Mouse (Mus musculus) kidney, embryonic 16.5 days (tissue): ENCODE data around the gene Psmb5. TPM values are rescaled to one million over a fixed set of nuclear protein-coding genes. Genes with fewer than 3 reads are reported as not detected.

Experiments used
- ATAC-seq: fragments of 200-750 bp; cut with Nextera tagmentation; 2 replicates; pipeline ENCODE4 v1.8.0; 2017; ENCODE audit warnings: moderate TSS enrichment; ENCODE audit not compliant: low FRiP score, low TSS enrichment
- H3K27ac ChIP-seq: fragments of 300-500 bp; sonication (generic); 2 replicates; pipeline ENCODE4 v1.5.1; 2014; ENCODE audit warnings: low read length
- H3K27me3 ChIP-seq: fragments of 300-500 bp; sonication (generic); 2 replicates; pipeline ENCODE4 v1.6.1; 2014; ENCODE audit warnings: low read length, control low read depth, mixed read lengths; ENCODE audit not compliant: insufficient read depth
- H3K36me3 ChIP-seq: fragments of 300-500 bp; sonication (generic); 2 replicates; pipeline ENCODE4 v1.6.1; 2014; ENCODE audit warnings: low read length, control low read depth, mixed read lengths; ENCODE audit not compliant: insufficient read depth
- H3K4me1 ChIP-seq: fragments of 300-500 bp; sonication (generic); 2 replicates; pipeline ENCODE4 v1.6.1; 2014; ENCODE audit warnings: low read length, control low read depth, mixed read lengths; ENCODE audit not compliant: insufficient read depth
- H3K4me2 ChIP-seq: fragments of 300-500 bp; sonication (generic); replicated peaks from 2 replicates; pipeline ENCODE4 v1.6.1; 2014; ENCODE audit warnings: low read depth, low read length
- H3K4me3 ChIP-seq: fragments of 300-500 bp; sonication (generic); 2 replicates; pipeline ENCODE4 v1.5.1; 2014; ENCODE audit warnings: mild to moderate bottlenecking, low read length
- H3K9ac ChIP-seq: fragments of 300-500 bp; sonication (generic); replicated peaks from 2 replicates; pipeline ENCODE4 v1.6.1; 2014; ENCODE audit warnings: low read length
- H3K9me3 ChIP-seq: fragments of 300-500 bp; sonication (generic); 2 replicates; pipeline ENCODE4 v1.6.1; 2016; ENCODE audit warnings: low read length, control low read depth
- WGBS: fragments of 180-500 bp; shearing (Covaris S2); extraction: QIAGEN DNeasy Blood & Tissue Kit; methylation state at CpG from one replicate; pipeline ENCODE4 v1.1.7; 2014; 5-methylcytosine and 5-hydroxymethylcytosine counted together
- microRNA counts: library from miRNA; unstranded; fragments of <30 nt; microRNA quantifications from one replicate; lab custom pipeline; 2016
- microRNA-seq: library from miRNA; unstranded; fragments of <30 nt; microRNA quantifications from one replicate; pipeline ENCODE4, GENCODE M21; 2016
- polyA plus RNA-seq: library from polyadenylated mRNA; unstranded; fragments of >200 nt; fragmentation: Nextera tagmentation; extraction: Ambion mirVana; gene quantifications from 2 replicates; pipeline ENCODE4 v1.2.1, GENCODE M21; 2015

Gene Psmb5
- polyA plus RNA-seq, 1 experiment from 2014 or later = 471 TPM

- Histone ChIP-seq H3K36me3 (peaks cover 47% of the 10 kb centered on the region), H3K9ac (no peak overlapping the region)
- no peak for ATAC-seq
Measured at GRCm38 (mm10) chr14:54568694-54569414, 49.0 kb downstream of the Psmb5 start.

More at GRCm38 (mm10) chr14:54568694-54569414, 49.0 kb downstream of the Psmb5 start:
- H3K4me1 ChIP-seq = peaks cover 31% of the 10 kb centered on the region
- H3K9me3 ChIP-seq = no peaks in the 10 kb centered on the region
- H3K27me3 ChIP-seq = no peaks in the 10 kb centered on the region
- H3K27ac ChIP-seq = 0 out of 2 replicates have a peak overlapping the region, but pooled peaks have one; percentile 8
- H3K4me3 ChIP-seq = no peak overlapping the region
- WGBS = 68% methylated on average over 15 of the region's 15 CpGs
- no peak overlapping the region for H3K4me2 ChIP-seq

MicroRNAs encoded within 50 kb of the gene (microRNA counts, 519-probe panel; counts per million panel counts)
- 104 counts per million, percentile 35 among the panel's probes with 10 or more counts for microRNA mmu-miR-686 (lab: Ali Mortazavi, UCI)

Small RNA genes within 50 kb of the gene (microRNA-seq; reads per million reads assigned to microRNA genes)
- not detected for gene Mir686
- gene Mir6948 = not detected

Other genes starting within 250 kb of the Psmb5 start
- 15.7 and 15.8 TPM in 2 replicates for gene Slc7a7, start 200.2 kb downstream of the Psmb5 start, polyA plus RNA-seq
- 202 and 227 TPM in 2 replicates for gene Mrpl52, start 191.1 kb downstream of the Psmb5 start, polyA plus RNA-seq
- gene Mmp14, start 186.4 kb downstream of the Psmb5 start, polyA plus RNA-seq = 152 and 156 TPM in 2 replicates
- 58.8 and 65.1 TPM in 2 replicates for gene Lrp10, start 153.9 kb downstream of the Psmb5 start, polyA plus RNA-seq
- 6.7 and 7.4 TPM in 2 replicates for gene Rem2, start 141.9 kb downstream of the Psmb5 start, polyA plus RNA-seq
- gene Prmt5, start 100.5 kb downstream of the Psmb5 start, polyA plus RNA-seq = 102 and 108 TPM in 2 replicates
- 57.3 and 62.4 TPM in 2 replicates for gene Haus4, start 63.4 kb downstream of the Psmb5 start, polyA plus RNA-seq
- gene Ajuba, start 40.5 kb downstream of the Psmb5 start, polyA plus RNA-seq = 32.9 and 45.6 TPM in 2 replicates
- gene 4931414P19Rik, start 12.0 kb downstream of the Psmb5 start, polyA plus RNA-seq = 11.2 and 14.2 TPM in 2 replicates
- 0.07 TPM in 1 of 2 replicates, not detected in the other for gene Psmb11, start 3.4 kb upstream of the Psmb5 start, polyA plus RNA-seq
- not detected in 2 replicates for gene Gm17606, start 22.9 kb upstream of the Psmb5 start, polyA plus RNA-seq
- gene Cdh24, start 23.3 kb upstream of the Psmb5 start, polyA plus RNA-seq = 3.4 TPM in 2 replicates
- gene 1700123O20Rik, start 68.2 kb upstream of the Psmb5 start, polyA plus RNA-seq = 90.4 and 91.1 TPM in 2 replicates
- gene Acin1, start 68.9 kb upstream of the Psmb5 start, polyA plus RNA-seq = 120 and 136 TPM in 2 replicates
- gene Gm29776, start 80.8 kb upstream of the Psmb5 start, polyA plus RNA-seq = 0.06 and 0.12 TPM in 2 replicates
- gene Cebpe, start 94.2 kb upstream of the Psmb5 start, polyA plus RNA-seq = 0.19 TPM in 1 of 2 replicates, not detected in the other
- 21.0 and 24.6 TPM in 2 replicates for gene Slc7a8, start 163.9 kb upstream of the Psmb5 start, polyA plus RNA-seq
- gene Rnf212b, start 196.1 kb upstream of the Psmb5 start, polyA plus RNA-seq = 0.16 and 0.59 TPM in 2 replicates